Mouse (Mus musculus): Measurements from ENCODE around the gene BC035947. TPM values are rescaled to one million over a fixed set of nuclear protein-coding genes. Genes with fewer than 3 reads are reported as not detected.
"Not testable (repeated sequence)": the region's sequence is repeated elsewhere in the genome, so short reads cannot be mapped to it uniquely, and the experiment has no call there.

Gene BC035947
- polyA plus RNA-seq (2015; fragmentation: Nextera tagmentation; extraction: Ambion mirVana) = 2.5 and 2.8 TPM in 2 replicates

DNA sequence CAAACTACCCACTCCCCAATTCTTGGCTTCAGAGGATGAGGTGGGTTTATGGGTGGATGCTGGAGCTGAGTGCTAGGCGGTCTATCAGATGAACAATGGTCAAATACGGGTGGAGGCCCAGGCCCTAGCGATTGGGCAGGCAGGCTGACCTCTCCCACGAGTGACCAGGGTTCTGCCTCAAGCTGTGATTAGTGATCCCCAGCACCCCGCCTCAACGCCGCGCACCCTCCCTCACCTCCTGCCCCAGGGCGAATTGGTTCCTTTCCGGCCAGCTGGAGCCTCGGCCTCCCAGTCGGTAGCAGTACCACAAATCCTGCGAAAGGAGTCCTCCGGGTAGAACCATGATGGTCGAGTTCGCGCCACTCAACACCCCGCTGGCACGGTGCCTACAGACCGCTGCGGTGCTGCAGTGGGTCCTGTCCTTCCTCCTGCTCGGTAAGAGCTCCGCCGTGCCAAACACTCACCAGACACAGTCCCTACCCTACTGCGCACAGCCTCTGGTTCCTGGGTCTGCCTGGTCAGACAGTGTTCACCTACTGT, at the start of gene BC035947:
TSS of gene BC035947 (minus strand) at position 538 of the 540 bp plus-strand sequence.
- Histone ChIP-seq H3K27ac (no peak within 1 kb of the TSS), H3K27me3 (ENCODE audit: insufficient read depth, low read length) (no peaks in the 10 kb centered on the region), H3K36me3 (ENCODE audit: insufficient read depth, low read length) (no peaks in the 10 kb centered on the region), H3K9ac (ENCODE audit: low read depth, low read length) (no peak within 1 kb of the TSS), H3K4me2 (ENCODE audit: low read length) (peak within 1 kb of the TSS; percentile 57), H3K4me3 (replicated peaks; ENCODE audit: low read depth, low read length) (peak within 1 kb of the TSS; percentile 14; the same call in 1 of the 2 replicates), H3K4me1 (replicated peaks; ENCODE audit: insufficient read depth, low read length) (no peaks in the 10 kb centered on the region), H3K9me3 (replicated peaks; ENCODE audit: low read length) (no peaks in the 10 kb centered on the region)
- TF ChIP-seq CTCF (IDR thresholded peaks at IDR 0.05; ENCODE audit: low read depth) = no peak
- ATAC-seq (replicated peaks; ENCODE audit: low FRiP score, low read depth) = peak; percentile 63
- 4% methylated on average over 25 of the region's 25 CpGs for WGBS
- DNase-seq (ENCODE audit: low spot score) = no peak

DNA sequence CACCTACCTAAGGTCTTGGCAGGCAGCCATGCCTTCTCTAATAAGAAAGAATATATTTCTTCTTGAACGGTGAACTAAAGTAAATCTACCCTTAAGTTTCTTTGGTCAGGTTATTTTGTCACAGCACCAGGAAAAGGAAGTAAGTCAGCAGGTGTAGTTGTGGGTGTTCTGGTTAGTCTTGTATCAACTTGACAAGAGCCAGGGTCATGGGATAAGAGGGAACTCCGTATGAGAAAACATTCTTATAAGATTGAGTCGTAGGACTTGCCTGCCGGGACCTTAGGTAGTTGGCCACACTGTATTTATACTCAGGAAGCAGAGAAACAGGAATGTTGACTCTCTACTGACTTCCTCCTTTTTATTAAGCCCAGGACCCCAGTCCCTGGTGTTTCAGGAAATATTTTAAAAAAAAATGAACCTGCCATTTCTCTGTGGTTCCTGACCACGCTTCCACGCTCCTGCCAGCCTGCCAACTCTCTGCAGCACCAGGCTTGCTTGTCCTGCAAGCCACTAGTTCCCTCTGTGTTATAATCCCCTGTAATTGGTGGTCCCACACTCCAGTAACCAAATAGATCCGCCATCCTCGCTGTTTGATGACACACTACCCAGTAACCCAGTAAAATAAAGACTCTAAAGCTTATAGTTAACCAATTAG, 42.2 kb upstream of the BC035947 start:
- Histone ChIP-seq H3K36me3 (ENCODE audit: insufficient read depth, low read length) (no peaks in the 10 kb centered on the region), H3K4me1 (replicated peaks; ENCODE audit: insufficient read depth, low read length) (no peaks in the 10 kb centered on the region), H3K4me2 (ENCODE audit: low read length) (no peak overlapping the region), H3K27me3 (ENCODE audit: insufficient read depth, low read length) (no peaks in the 10 kb centered on the region), H3K9me3 (replicated peaks; ENCODE audit: low read length) (no peaks in the 10 kb centered on the region), H3K27ac (no peak overlapping the region), H3K4me3 (replicated peaks; ENCODE audit: low read depth, low read length) (no peak overlapping the region), H3K9ac (ENCODE audit: low read depth, low read length) (no peak overlapping the region)
- no peak for DNase-seq (ENCODE audit: low spot score)
- TF ChIP-seq CTCF (IDR thresholded peaks at IDR 0.05; ENCODE audit: low read depth) = no peak
- WGBS = 53% methylated on average over 8 of the region's 8 CpGs
- ATAC-seq (replicated peaks; ENCODE audit: low FRiP score, low read depth) = no peak

DNA sequence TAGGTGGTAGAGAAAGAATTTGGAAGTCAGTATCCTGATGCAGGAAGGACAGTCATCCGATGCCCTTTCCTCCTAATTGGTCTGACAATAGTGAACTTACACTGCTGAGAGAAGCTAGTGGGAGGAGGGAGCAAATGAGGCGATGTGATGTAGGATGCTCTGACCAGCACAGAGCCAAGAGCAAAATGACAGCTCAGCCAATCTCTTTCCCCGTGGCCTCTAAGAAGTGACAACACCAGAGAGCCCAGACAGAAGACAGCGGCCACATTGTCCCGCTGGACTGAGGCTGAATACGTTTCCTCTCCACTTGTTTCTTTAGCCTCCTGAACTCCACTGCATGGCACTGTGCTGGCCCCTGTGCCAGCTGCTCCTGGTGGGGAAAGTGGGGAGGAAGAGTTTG, 37.0 kb upstream of the BC035947 start:
- DNase-seq (ENCODE audit: low spot score) = no peak
- H3K27ac ChIP-seq = no peak overlapping the region
- H3K9me3 ChIP-seq (replicated peaks; ENCODE audit: low read length) = no peaks in the 10 kb centered on the region
- 47% methylated on average over 6 of the region's 6 CpGs for WGBS
- ATAC-seq (replicated peaks; ENCODE audit: low FRiP score, low read depth) = no peak
- H3K4me1 ChIP-seq (replicated peaks; ENCODE audit: insufficient read depth, low read length) = no peaks in the 10 kb centered on the region
- H3K4me2 ChIP-seq (ENCODE audit: low read length) = no peak overlapping the region
- H3K27me3 ChIP-seq (ENCODE audit: insufficient read depth, low read length) = no peaks in the 10 kb centered on the region
- TF ChIP-seq CTCF (IDR thresholded peaks at IDR 0.05; ENCODE audit: low read depth) = no peak
- no peak overlapping the region for H3K9ac ChIP-seq (ENCODE audit: low read depth, low read length)
- no peak overlapping the region for H3K4me3 ChIP-seq (replicated peaks; ENCODE audit: low read depth, low read length)
- H3K36me3 ChIP-seq (ENCODE audit: insufficient read depth, low read length) = no peaks in the 10 kb centered on the region

DNA sequence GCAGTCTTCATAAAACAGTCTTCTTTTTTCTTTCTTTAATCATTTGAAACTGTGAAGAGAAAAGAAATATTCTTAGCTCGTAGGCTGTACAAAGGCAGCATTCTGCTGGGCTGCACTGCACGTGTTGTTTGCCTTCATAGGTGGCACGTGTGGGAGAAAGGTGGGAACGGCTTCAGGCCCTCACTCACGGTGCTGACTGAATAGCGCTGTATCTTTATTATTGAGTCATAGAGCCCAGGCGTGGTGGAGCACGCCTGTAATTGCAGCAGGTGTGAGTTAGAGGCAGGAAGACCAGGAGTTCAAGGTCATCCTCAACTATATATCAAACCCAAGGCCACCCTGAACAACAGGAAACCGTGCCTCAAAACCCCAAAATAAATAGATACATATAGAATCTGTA, 34.3 kb upstream of the BC035947 start:
- no peak for TF ChIP-seq CTCF (IDR thresholded peaks at IDR 0.05; ENCODE audit: low read depth)
- DNase-seq (ENCODE audit: low spot score) (no peak), ATAC-seq (replicated peaks; ENCODE audit: low FRiP score, low read depth) (no peak)
- WGBS = 70% methylated on average over 9 of the region's 9 CpGs
- Histone ChIP-seq H3K4me2 (ENCODE audit: low read length) (no peak overlapping the region), H3K4me3 (replicated peaks; ENCODE audit: low read depth, low read length) (no peak overlapping the region), H3K36me3 (ENCODE audit: insufficient read depth, low read length) (no peaks in the 10 kb centered on the region), H3K27ac (no peak overlapping the region), H3K9ac (ENCODE audit: low read depth, low read length) (no peak overlapping the region), H3K9me3 (replicated peaks; ENCODE audit: low read length) (no peaks in the 10 kb centered on the region), H3K4me1 (replicated peaks; ENCODE audit: insufficient read depth, low read length) (no peaks in the 10 kb centered on the region), H3K27me3 (ENCODE audit: insufficient read depth, low read length) (no peaks in the 10 kb centered on the region)

DNA sequence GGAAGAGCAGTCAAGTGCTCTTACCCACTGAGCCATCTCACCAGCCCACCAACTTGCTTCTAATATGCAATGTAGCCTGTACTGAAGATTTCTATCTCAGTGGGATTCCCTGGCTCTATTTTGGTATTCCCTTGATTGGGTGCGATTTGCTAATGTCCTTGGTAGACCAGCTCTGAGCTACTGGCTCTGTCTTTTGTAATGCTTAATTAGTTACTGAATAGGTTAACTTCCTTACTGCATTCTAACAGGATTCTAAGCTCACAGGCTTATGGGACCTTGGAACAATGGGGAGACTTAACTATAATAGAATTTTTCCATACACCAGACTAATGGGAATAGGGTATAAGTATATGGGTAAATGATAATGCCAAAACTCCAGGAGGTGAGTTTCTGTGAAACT, 31.7 kb upstream of the BC035947 start:
- H3K4me3 ChIP-seq (replicated peaks; ENCODE audit: low read depth, low read length); DNase-seq (ENCODE audit: low spot score); H3K27me3 ChIP-seq (ENCODE audit: insufficient read depth, low read length); H3K4me2 ChIP-seq (ENCODE audit: low read length); ATAC-seq (replicated peaks; ENCODE audit: low FRiP score, low read depth); H3K27ac ChIP-seq; H3K4me1 ChIP-seq (replicated peaks; ENCODE audit: insufficient read depth, low read length); H3K9me3 ChIP-seq (replicated peaks; ENCODE audit: low read length); H3K36me3 ChIP-seq (ENCODE audit: insufficient read depth, low read length); H3K9ac ChIP-seq (ENCODE audit: low read depth, low read length): not testable (repeated sequence)
- 88% methylated on average over 1 of the region's 1 CpGs for WGBS

DNA sequence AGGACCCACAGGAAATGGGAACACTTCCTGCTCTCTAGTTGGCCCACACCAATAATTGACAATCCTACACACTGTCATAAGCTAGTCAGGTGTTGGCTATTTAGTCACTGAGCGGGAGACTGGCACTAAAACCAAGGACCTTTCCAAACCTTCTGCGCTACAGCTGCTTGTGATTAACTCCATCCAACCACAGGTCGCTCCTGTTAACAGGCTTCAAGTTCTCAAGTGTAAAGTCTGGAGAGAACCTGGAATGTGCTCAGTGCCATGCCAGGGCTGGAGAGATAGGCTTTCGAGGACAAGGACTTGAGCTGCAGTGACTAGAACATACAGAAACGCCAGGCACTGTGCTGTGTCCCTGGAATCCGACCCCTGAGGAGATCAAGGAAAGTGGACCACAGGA, 27.2 kb upstream of the BC035947 start:
- no peaks in the 10 kb centered on the region for H3K9me3 ChIP-seq (replicated peaks; ENCODE audit: low read length)
- WGBS = 64% methylated on average over 6 of the region's 6 CpGs
- H3K4me2 ChIP-seq (ENCODE audit: low read length) = no peak overlapping the region
- no peaks in the 10 kb centered on the region for H3K27me3 ChIP-seq (ENCODE audit: insufficient read depth, low read length)
- ATAC-seq (replicated peaks; ENCODE audit: low FRiP score, low read depth) = no peak
- no peaks in the 10 kb centered on the region for H3K36me3 ChIP-seq (ENCODE audit: insufficient read depth, low read length)
- no peak for TF ChIP-seq CTCF (IDR thresholded peaks at IDR 0.05; ENCODE audit: low read depth)
- no peak overlapping the region for H3K9ac ChIP-seq (ENCODE audit: low read depth, low read length)
- no peaks in the 10 kb centered on the region for H3K4me1 ChIP-seq (replicated peaks; ENCODE audit: insufficient read depth, low read length)
- DNase-seq (ENCODE audit: low spot score) = no peak
- no peak overlapping the region for H3K27ac ChIP-seq
- H3K4me3 ChIP-seq (replicated peaks; ENCODE audit: low read depth, low read length) = no peak overlapping the region

DNA sequence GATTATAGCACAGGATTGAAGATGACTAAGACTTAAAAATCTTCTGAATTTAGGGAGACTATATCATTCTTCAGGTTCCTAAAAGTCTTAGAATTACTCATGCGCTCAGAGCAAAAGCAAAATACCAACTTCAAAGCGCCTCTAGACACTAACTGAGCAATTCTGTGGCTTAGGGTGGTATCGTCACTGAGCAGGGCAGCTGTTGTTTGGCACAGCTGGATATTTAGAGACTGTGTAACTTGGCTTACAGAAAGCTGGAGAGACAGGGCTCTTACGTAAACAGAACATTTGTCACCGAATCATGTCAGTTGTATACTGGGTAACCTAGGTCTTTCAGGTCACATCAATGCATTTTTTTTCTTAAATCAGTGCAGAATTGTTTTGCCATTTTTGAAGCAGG, 26.4 kb upstream of the BC035947 start:
- no peak overlapping the region for H3K4me3 ChIP-seq (replicated peaks; ENCODE audit: low read depth, low read length)
- DNase-seq (ENCODE audit: low spot score) = no peak
- no peak overlapping the region for H3K4me2 ChIP-seq (ENCODE audit: low read length)
- no peak for ATAC-seq (replicated peaks; ENCODE audit: low FRiP score, low read depth)
- no peaks in the 10 kb centered on the region for H3K27me3 ChIP-seq (ENCODE audit: insufficient read depth, low read length)
- H3K9ac ChIP-seq (ENCODE audit: low read depth, low read length) = no peak overlapping the region
- H3K27ac ChIP-seq = no peak overlapping the region
- 67% methylated on average over 5 of the region's 5 CpGs for WGBS
- H3K4me1 ChIP-seq (replicated peaks; ENCODE audit: insufficient read depth, low read length) = no peaks in the 10 kb centered on the region
- no peaks in the 10 kb centered on the region for H3K9me3 ChIP-seq (replicated peaks; ENCODE audit: low read length)
- H3K36me3 ChIP-seq (ENCODE audit: insufficient read depth, low read length) = no peaks in the 10 kb centered on the region
- TF ChIP-seq CTCF (IDR thresholded peaks at IDR 0.05; ENCODE audit: low read depth) = no peak

Data from kidney, postnatal 0 days (tissue).